Mouse (Mus musculus) urinary bladder, adult 18-20 months (tissue): ENCODE results near the gene Casc4.
"Not testable (repeated sequence)": the region's sequence is repeated elsewhere in the genome, so short reads cannot be mapped to it uniquely, and the experiment has no call there.

Experiments
- DNase-seq, 2 experiments: peaks; one replicate each; pipeline ENCODE4 v3.0.0; 2022; ENCODE audit warnings: low spot score in 2 of 2, mixed read lengths in 2 of 2

Casc4 gene

DNA sequence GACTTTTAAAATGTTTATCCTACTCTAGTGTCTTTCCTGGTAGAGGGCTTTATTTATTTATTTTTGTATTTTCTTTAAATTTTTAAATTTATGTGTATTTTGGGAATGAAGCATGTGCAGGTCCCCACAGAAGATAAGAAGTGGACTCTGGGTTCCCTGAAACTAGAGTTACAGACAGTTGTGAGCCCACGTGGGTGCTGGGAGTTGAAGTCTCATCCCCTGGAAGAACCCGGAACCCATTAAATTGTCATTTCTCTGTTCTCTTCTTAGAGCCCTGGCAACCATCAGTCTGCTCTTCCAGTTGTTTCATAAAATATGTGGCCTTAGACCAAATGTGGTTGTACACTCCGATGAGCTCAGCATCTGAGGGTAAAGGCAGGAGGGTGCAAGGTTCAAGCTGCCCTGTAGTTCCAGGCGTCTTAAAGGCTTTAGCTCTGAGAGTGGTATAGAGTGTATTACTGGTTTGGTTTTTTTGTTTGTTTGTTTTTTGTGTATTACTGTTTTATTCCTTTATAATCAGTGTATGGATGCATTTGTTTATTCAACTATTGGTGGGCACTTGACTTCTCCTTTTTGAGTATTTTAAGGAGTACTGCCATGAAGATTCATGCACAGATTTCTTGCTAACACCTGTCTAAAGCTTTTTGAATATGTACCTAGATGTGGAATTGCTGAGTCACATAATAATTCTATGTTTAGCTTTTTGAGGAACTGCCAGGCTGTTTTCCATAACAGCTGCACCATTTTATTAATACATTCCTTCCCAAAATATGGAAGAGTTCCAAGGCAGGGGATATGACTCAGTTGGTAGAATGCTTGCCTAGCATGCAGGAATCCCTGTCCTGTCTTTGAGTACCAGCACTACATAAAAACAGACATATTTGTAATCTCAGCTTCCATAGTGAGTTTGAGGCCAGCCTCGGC lies 49.5 kb downstream of the Casc4 start:
- no peak for DNase-seq

- not testable (repeated sequence) for DNase-seq
These were observed 70.9 kb downstream of the Casc4 start for GRCm38 (mm10) chr2:121937624-121938023.

- no peak for DNase-seq
These were observed 76.6 kb downstream of the Casc4 start for GRCm38 (mm10) chr2:121943364-121943763.

GRCm38 (mm10) chr2:121954971-121955656 lies 88.3 kb downstream of the Casc4 start:
- no peak for DNase-seq

DNA sequence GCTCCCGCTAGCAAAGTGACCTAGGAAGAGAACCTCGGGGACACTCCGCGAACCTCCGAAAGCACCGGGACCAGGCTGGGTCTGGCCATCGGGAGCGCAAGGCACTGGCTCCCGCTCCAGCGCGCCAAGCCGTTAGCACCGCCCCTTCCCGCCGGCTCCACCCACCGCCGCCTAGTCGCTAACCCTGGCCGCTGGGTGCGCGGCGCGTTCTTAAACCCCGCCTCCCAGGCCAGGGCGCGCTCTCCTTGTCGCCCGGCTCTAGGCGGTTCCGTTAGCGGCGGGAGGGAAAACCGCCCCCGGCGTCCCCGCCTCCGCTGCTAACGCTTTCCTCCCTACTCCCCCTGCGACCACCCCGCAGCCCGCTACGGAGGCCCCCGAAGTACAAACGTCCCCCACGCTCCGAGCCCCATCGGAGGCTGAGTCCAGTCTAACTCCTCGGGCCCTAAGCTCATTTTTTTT lies 89.0 kb downstream of the Casc4 start, which contains the start of the genes Ctdspl2 and Mageb3:
Ctdspl2 (plus strand) TSS at position 237 of the 459 bp plus-strand sequence.
Mageb3 (minus strand) TSS at position 328 of the 459 bp plus-strand sequence.
- peak; percentile 94 to 95 for DNase-seq

GRCm38 (mm10) chr2:121956224-121957018 lies 89.7 kb downstream of the Casc4 start:
- DNase-seq, result peak; percentile 92

DNA sequence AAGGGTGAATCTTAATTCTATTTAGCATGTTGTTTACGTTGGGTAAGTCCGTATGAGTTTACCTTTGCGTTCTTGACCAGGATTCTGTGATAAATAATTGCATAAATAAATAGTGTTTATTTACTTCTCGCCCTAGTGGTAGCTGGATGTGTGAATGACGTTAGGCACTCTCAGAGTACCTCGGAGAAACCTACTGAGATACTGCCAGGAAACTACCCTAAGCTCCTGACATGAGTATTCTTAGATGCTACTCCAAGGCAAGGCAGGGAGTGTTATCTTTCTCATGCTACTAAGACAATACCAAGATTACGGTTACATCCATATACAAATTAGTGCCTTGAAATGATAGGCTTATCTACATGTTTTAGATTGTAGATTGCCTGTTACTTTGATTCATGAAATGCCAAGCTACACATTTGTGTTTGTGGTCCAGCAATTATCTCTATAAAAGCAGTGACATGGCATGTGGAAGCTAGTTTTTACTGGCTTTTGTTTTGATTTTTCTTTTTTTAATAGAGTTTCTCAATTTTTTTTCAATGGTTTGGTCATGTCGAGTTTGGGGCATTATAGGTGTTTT lies 90.5 kb downstream of the Casc4 start:
- no peak for DNase-seq
